Mouse (Mus musculus) layer of hippocampus, postnatal 14 days (tissue): ENCODE results near the gene Necap1. TPM values are rescaled to one million over a fixed set of nuclear protein-coding genes. Genes with fewer than 3 reads are reported as not detected.

Experiments
- DNase-seq, 2 experiments: peaks; one replicate each; pipeline ENCODE4 v3.0.0; 2021 to 2022; ENCODE audit warnings: low spot score in 2 of 2, mixed read lengths in 1 of 2
- long read RNA-seq, 2 experiments: library from polyadenylated mRNA; stranded (forward); transcript quantifications; one replicate each; pipeline ENCODE4 v2.0.0; 2021
- total RNA-seq, 2 experiments: library from RNA; stranded (reverse); gene quantifications; 2 replicates each; pipeline ENCODE4 v1.2.3; 2021

Gene Necap1
- 100 to 1,000 TPM; 178 to 191 TPM for total RNA-seq
- long read RNA-seq, experiment 1, transcript Necap1-201 (8 exons, 2,476 nt): major isoform, 241 of 292 reads
- long read RNA-seq, experiment 1, partial matches to known transcripts: 7 of 292 reads
- long read RNA-seq, experiment 1, other reads (novel, unspliced or antisense): 44 of 292 reads
- long read RNA-seq, experiment 2, transcript Necap1-201 (8 exons, 2,476 nt): major isoform, 258 of 375 reads
- long read RNA-seq, experiment 2, partial matches to known transcripts: 111 of 375 reads
- long read RNA-seq, experiment 2, other reads (novel, unspliced or antisense): 6 of 375 reads

DNA sequence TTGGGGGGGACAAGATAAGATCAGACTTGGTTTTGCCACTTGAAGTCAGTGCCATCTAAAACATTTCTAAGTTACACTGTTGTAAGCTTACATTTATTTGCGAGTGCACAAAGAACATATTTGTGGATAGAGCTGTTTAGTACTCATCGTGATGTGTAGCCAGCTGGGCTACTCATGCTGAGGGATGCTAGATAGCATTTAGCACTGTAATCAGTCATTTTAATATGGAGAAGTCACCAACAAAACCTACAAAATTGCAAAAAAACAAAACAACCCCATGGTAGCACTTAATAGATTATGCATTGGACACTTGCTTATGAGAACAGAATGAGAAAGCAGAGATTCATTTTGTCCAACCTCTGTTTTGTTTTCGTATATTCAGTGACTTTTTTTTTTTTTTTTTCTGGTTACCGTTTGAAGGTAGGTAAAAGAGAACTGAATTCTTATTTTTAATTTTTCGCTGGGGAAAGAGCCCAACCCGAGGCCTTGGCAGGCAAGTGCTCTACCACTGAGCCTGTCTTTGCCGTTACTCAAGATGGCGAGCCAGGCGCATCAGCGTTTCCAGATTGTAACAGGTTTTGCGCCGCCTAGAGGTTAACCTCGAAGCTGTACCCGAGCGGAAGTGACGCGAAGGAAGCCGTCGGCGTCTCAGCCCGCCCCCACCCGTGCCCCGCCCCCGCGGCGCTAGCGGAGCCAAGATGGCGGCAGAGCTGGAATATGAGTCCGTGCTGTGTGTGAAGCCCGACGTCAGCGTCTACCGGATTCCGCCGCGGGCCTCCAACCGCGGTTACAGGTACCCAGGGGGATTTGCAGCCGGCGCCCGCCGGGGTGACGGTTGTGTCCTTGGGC lies at the start of gene Necap1:
Gene Necap1, plus strand, starts transcription at position 604 of the 849 bp plus-strand sequence.
- DNase-seq: peak; percentile 99

- DNase-seq: no peak
Observed at GRCm38 (mm10) chr6:122825166-122825565, 49.1 kb upstream of the Necap1 start.

- peak; percentile 55 to 63 for DNase-seq
Observed at GRCm38 (mm10) chr6:122825923-122826742, 48.1 kb upstream of the Necap1 start.

GRCm38 (mm10) chr6:122828086-122828485 lies 46.2 kb upstream of the Necap1 start:
- peak in 1 of 2 experiments; percentile 19 for DNase-seq

- no peak for DNase-seq
Observed at GRCm38 (mm10) chr6:122832880-122833279, 41.4 kb upstream of the Necap1 start.

DNA sequence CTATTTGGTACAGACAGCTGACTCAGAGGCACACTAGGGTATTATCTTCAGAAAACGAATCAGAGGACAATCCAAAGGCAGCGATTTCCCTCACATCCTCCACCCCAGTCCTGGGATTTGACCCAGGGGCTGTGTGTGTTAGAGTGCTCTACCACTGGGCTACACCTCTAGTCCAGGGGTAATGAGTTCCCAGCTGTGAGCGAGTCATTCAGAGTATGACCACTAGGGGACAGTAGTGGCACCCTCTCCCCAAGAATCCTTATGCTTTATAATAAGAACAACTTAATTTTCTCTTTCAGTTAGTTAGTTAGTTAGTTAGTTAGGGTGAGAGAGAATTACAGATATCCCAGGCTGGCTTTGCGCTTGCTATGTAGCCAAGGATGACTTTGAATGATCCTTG lies 39.9 kb upstream of the Necap1 start:
- DNase-seq: no peak

DNA sequence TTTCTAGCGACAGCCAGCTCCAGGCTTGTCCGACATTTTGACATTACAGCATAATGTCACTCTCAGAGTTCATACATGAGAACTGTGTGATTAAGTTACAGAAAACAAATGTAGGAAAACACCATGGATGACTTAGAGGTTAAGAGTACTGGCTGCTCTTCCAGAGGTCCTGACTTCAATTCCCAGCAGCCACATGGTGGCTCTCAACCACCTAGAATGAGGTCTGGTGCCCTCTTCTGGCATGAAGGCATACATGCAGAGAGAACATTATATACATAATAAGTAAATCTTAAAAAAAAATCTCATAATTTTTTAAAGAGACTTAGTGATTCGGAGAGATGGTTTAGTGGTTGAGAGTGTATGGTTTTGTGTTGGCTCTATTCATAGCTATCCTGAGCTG lies 37.3 kb upstream of the Necap1 start:
- DNase-seq: no peak

- no peak for DNase-seq
Observed at GRCm38 (mm10) chr6:122837539-122837938, 36.7 kb upstream of the Necap1 start.

- no peak for DNase-seq
Observed at GRCm38 (mm10) chr6:122843759-122844158, 30.5 kb upstream of the Necap1 start.

DNA sequence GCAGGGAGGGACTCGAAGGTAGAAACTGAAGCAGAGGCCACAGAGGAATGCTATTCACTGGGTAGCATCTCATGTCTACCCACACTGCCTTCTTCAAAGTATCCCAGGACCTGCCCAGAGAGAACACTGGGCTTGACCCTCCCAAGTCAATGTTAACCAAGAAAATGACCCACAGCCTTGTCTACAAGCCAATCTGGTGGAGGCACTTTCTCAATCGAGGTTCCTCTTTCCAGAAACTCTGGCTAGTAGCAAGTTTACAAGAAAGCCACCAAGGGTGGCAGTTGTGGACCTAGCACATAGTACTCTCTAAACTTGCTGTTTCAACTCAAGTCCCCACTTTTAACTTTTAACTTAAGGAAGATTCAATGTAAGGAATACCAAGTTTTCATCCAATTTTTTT lies 21.6 kb upstream of the Necap1 start:
- no peak for DNase-seq

DNA sequence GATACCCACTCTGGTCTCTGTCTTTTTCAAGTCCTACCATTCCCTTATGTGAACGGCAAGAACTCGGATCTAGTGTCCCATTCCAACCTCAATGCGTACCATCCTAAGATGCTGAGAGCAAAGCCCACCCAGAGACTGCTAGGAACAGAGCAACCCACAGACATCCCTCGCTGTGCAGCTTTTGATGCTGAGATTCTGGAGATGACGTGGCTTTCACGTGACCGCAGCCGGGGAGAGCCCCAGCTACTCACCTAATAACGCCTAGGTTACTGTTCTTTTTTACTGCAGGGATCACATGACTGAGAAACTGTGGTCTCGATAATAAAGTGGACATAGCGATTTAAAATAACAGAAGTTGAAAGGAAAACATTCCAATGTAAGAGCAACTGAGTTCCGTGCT lies 19.7 kb upstream of the Necap1 start:
- no peak for DNase-seq

- DNase-seq: no peak
Observed at GRCm38 (mm10) chr6:122855955-122856354, 18.3 kb upstream of the Necap1 start, which contains the start of gene C3ar1. Gene C3ar1 (minus strand): TSS chr6:122856161.

- DNase-seq: no peak
Observed at GRCm38 (mm10) chr6:122862434-122862833, 11.8 kb upstream of the Necap1 start.

DNA sequence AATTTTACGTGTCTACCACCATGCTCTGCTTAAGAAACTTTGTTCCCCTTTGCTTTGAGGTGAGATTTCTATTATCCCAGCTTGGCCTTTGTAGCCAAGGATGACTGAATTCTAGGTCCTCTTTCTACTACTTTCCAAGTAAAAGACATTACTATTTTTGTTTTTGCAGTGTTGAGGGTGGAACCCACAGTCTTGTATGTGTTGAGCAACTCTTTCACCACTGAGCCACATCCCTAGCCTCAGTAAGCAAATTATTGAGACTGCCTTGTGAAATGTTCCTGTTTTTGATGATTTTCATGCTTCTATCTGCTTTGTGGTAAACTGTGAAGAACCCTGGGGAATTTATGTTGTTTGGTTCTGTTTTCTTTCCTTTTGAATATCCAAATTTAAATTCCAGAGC lies 11.4 kb upstream of the Necap1 start:
- DNase-seq: no peak

GRCm38 (mm10) chr6:122867914-122868313 lies 6.4 kb upstream of the Necap1 start:
- no peak for DNase-seq

- DNase-seq: no peak
Observed at GRCm38 (mm10) chr6:122869846-122870245, 4.4 kb upstream of the Necap1 start.

DNA sequence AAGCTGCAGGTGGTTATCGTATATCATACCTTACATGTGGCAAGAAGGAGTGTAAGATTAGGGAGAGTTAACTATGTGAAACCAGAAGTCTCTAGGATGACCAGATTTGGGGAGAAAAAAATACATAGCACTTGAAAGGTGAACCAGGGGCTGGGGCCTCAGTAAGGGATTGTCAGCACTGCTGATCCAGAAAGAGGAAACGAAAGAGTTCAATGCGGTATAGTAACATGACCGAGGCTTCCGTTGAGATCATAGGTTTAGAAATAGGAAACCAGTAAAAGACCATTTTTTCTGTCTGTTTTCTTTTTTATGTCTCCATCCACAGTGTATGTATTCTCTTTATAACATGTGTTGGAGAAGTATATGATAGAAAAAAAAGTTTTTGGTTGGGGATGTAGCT lies 1.5 kb upstream of the Necap1 start:
- DNase-seq: no peak

- no peak for DNase-seq
Observed at GRCm38 (mm10) chr6:122874720-122875389, 581 bp downstream of the Necap1 start.

- DNase-seq: no peak
Observed at GRCm38 (mm10) chr6:122879141-122879735, 5.0 kb downstream of the Necap1 start.

- DNase-seq: no peak
Observed at GRCm38 (mm10) chr6:122879781-122880505, 5.7 kb downstream of the Necap1 start.
